8 mouse cellular contexts compared by ENCODE assay signal in genomic region chr11:94543932-94544331, GRCm38 (mm10). TPM values are rescaled to one million over a fixed set of nuclear protein-coding genes. Genes with fewer than 3 reads are reported as not detected.
DNase-seq lines count a peak whose midpoint lies in the region; ATAC-seq lines count a peak whose summit lies in the region.

No protein-coding gene starts in this region.

- no peak overlapping the region for H3K27ac ChIP-seq in intestine, embryonic 15.5 days
- H3K27ac ChIP-seq in midbrain, embryonic 11.5 days (ENCODE audit: low read depth, low read length), result no peak overlapping the region

- H3K27me3 ChIP-seq in intestine, embryonic 15.5 days (replicated peaks), result no peaks in the 10 kb centered on the region
- no peaks in the 10 kb centered on the region for H3K27me3 ChIP-seq in midbrain, embryonic 11.5 days (ENCODE audit: control insufficient read depth, insufficient read depth, low read length)

- 29% methylated on average over 9 of the region's 9 CpGs for WGBS in intestine, embryonic 15.5 days
- WGBS in midbrain, embryonic 11.5 days, result 29% methylated on average over 9 of the region's 9 CpGs

- peak; percentile 95 for DNase-seq in adrenal gland, adult 8-10 months
- peak; percentile 79 for DNase-seq in embryo, embryonic 10 days (ENCODE audit: low spot score)
- DNase-seq in gastrocnemius, postnatal 14 days, result peak; percentile 96
- peak; percentile 65 to 97 for DNase-seq in left cerebral cortex, adult 9 months (ENCODE audit: low spot score in 2 of 2)
- peak; percentile 92 for DNase-seq in midbrain, embryonic 11.5 days (ENCODE audit: low spot score, missing footprints)
- peak; percentile 94 for DNase-seq in right cerebral cortex, postnatal 4 days

- H3K9ac ChIP-seq in intestine, embryonic 15.5 days, result no peak overlapping the region
- H3K9ac ChIP-seq in midbrain, embryonic 11.5 days (ENCODE audit: low read length), result no peak overlapping the region

- no peaks in the 10 kb centered on the region for H3K9me3 ChIP-seq in intestine, embryonic 15.5 days
- no peaks in the 10 kb centered on the region for H3K9me3 ChIP-seq in midbrain, embryonic 11.5 days (ENCODE audit: control insufficient read depth, low read length)

- no peaks in the 10 kb centered on the region for H3K36me3 ChIP-seq in intestine, embryonic 15.5 days
- no peaks in the 10 kb centered on the region for H3K36me3 ChIP-seq in midbrain, embryonic 11.5 days (ENCODE audit: control insufficient read depth, insufficient read depth, low read length)

- intact Hi-C loops in gastrocnemius, postnatal 14 days (cut with DNase I; ENCODE audit: low total_unique reads), result no loop called here

- H3K4me1 ChIP-seq in intestine, embryonic 15.5 days (replicated peaks), result peaks cover 9% of the 10 kb centered on the region
- H3K4me1 ChIP-seq in midbrain, embryonic 11.5 days (ENCODE audit: control insufficient read depth, insufficient read depth, low read length), result peaks cover 7% of the 10 kb centered on the region

- no peak for ATAC-seq in intestine, embryonic 15.5 days
- ATAC-seq in midbrain, embryonic 11.5 days (ENCODE audit: low FRiP score), result 0 out of 2 replicates have a peak, but pooled peaks have one; percentile 22
- no peak for ATAC-seq in inflammation-experienced regulatory T-cells, adult 6 months

- no peak overlapping the region for H3K4me3 ChIP-seq in intestine, embryonic 15.5 days (replicated peaks)
- H3K4me3 ChIP-seq in midbrain, embryonic 11.5 days (ENCODE audit: low read depth, low read length), result no peak overlapping the region

- peak overlapping the region; percentile 14; the same call in 1 of the 2 replicates for H3K4me2 ChIP-seq in intestine, embryonic 15.5 days (replicated peaks)
- no peak overlapping the region; the same call in 1 of the 2 replicates for H3K4me2 ChIP-seq in midbrain, embryonic 11.5 days

RNA-seq across cellular contexts. Expression of gene Rsad1, which starts 5.1 kb away (rescaled TPM):
- 10 to 100 TPM; 15.3 to 35.4 (median 25.1) TPM for total RNA-seq in adrenal gland, adult 8-10 months (2022)
- 1 to 10 TPM; 2.2 to 2.6 TPM for total RNA-seq in gastrocnemius, postnatal 14 days (2021)
- polyA plus RNA-seq in intestine, embryonic 15.5 days (2015; fragmentation: Nextera tagmentation; extraction: Ambion mirVana), result 2.8 and 3.4 TPM in 2 replicates
- 3.7 and 3.9 TPM in 2 replicates for polyA plus RNA-seq in midbrain, embryonic 11.5 days (2014; fragmentation: Nextera tagmentation; extraction: Ambion mirVana)
- 1 to 10 TPM in 2 of 3 experiments, under 1 TPM in 1; 0.31 to 1.9 (median 1.6) TPM for polyA plus RNA-seq in inflammation-experienced regulatory T-cells, adult 6 months (2017; shearing (Covaris generic))

RNA-seq across cellular contexts. Expression of gene Chad, which starts 20.9 kb away (rescaled TPM):
- under 1 TPM in 1 of 4 experiments, not detected in 3; 0.21 TPM for total RNA-seq in adrenal gland, adult 8-10 months (2022)
- 10 to 100 TPM; 17.4 to 21.2 TPM for total RNA-seq in gastrocnemius, postnatal 14 days (2021)
- 1.0 and 1.4 TPM in 2 replicates for polyA plus RNA-seq in intestine, embryonic 15.5 days (2015; fragmentation: Nextera tagmentation; extraction: Ambion mirVana)
- 0.20 and 0.30 TPM in 2 replicates for polyA plus RNA-seq in midbrain, embryonic 11.5 days (2014; fragmentation: Nextera tagmentation; extraction: Ambion mirVana)
- polyA plus RNA-seq in inflammation-experienced regulatory T-cells, adult 6 months (2017; shearing (Covaris generic)), result under 1 TPM; 0.43 to 0.69 (median 0.47) TPM

RNA-seq across cellular contexts. Expression of gene Mycbpap, which starts 22.4 kb away (rescaled TPM):
- 10 to 100 TPM; 10.3 to 17.9 (median 13.4) TPM for total RNA-seq in adrenal gland, adult 8-10 months (2022)
- total RNA-seq in gastrocnemius, postnatal 14 days (2021), result under 1 TPM in 1 of 2 experiments, not detected in 1; 0.13 TPM
- polyA plus RNA-seq in intestine, embryonic 15.5 days (2015; fragmentation: Nextera tagmentation; extraction: Ambion mirVana), result 2.0 and 2.2 TPM in 2 replicates
- polyA plus RNA-seq in midbrain, embryonic 11.5 days (2014; fragmentation: Nextera tagmentation; extraction: Ambion mirVana), result 3.7 and 4.1 TPM in 2 replicates
- polyA plus RNA-seq in inflammation-experienced regulatory T-cells, adult 6 months (2017; shearing (Covaris generic)), result not detected

RNA-seq across cellular contexts. Expression of gene Epn3, which starts 44.2 kb away (rescaled TPM):
- total RNA-seq in adrenal gland, adult 8-10 months (2022), result 10 to 100 TPM; 45.0 to 65.6 (median 56.0) TPM
- total RNA-seq in gastrocnemius, postnatal 14 days (2021), result under 1 TPM; 0.09 to 0.25 TPM
- 2.1 and 3.3 TPM in 2 replicates for polyA plus RNA-seq in intestine, embryonic 15.5 days (2015; fragmentation: Nextera tagmentation; extraction: Ambion mirVana)
- polyA plus RNA-seq in midbrain, embryonic 11.5 days (2014; fragmentation: Nextera tagmentation; extraction: Ambion mirVana), result 0.27 and 0.50 TPM in 2 replicates
- polyA plus RNA-seq in inflammation-experienced regulatory T-cells, adult 6 months (2017; shearing (Covaris generic)), result not detected

RNA-seq across cellular contexts. Expression of gene Acsf2, which starts 57.7 kb away (rescaled TPM):
- total RNA-seq in adrenal gland, adult 8-10 months (2022), result 100 to 1,000 TPM; 191 to 242 (median 213) TPM
- 1 to 10 TPM; 4.1 to 6.6 TPM for total RNA-seq in gastrocnemius, postnatal 14 days (2021)
- polyA plus RNA-seq in intestine, embryonic 15.5 days (2015; fragmentation: Nextera tagmentation; extraction: Ambion mirVana), result 3.0 and 4.2 TPM in 2 replicates
- polyA plus RNA-seq in midbrain, embryonic 11.5 days (2014; fragmentation: Nextera tagmentation; extraction: Ambion mirVana), result 4.9 TPM in 2 replicates
- polyA plus RNA-seq in inflammation-experienced regulatory T-cells, adult 6 months (2017; shearing (Covaris generic)), result 1 to 10 TPM; 2.1 to 3.0 (median 2.2) TPM
